Mouse (Mus musculus): Measurements from ENCODE around the gene Slc15a4. TPM values are rescaled to one million over a fixed set of nuclear protein-coding genes. Genes with fewer than 3 reads are reported as not detected.

The Slc15a4 gene
- polyA plus RNA-seq (2015; fragmentation: Nextera tagmentation; extraction: Ambion mirVana): 21.2 and 22.4 TPM in 2 replicates

DNA sequence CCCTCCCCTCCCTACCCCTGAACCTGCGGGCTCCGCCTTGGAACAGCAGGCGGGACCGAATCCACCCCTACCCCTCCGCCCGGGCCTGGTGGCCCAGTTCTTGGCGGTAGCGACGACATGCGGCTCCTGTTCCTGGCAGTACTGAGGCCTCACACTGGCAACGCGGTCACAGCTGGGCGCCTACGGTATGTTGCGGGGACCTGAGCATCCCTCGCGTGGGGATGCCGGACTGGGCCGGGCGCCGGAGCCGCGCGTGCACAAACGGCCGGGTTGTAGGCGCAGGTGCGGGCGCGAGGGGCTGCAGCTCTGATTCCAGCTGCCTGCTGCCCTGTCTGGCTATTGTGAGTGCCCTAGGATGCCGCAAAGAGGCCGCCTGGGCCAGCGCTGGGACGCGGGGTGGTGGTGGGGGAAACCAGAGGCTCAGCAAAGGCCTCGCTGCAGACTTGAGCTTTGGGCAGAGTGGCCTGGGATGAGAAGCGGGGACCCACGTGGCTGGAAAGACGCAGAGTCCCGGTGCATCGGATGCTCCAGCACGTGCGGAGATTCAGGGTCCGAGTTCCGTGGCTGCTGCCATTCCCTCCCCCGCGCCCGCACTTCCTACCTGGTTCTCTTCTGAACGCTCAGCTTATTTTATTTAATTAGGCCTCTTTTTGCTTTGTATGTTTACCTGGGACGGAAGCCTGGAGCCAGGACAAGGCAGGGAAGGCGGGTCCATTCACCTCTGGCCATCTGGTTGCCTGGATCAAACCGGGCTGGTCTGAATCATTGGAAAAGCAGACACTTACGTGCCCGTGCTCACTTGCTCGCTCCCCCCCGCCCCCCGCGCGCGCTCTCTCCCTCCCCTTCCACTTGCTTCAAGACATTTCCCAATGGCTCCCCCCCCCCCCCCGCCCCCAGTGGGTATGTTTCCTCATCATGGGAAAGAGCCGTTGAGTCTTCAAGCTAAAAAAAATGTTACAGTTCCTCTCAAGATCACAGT lies at the start of gene Slc15a4, which contains the start of gene Glt1d1:
Gene Slc15a4 (minus strand): TSS at position 731 of the 979 bp plus-strand sequence.
Gene Glt1d1 (plus strand): TSS at position 96 of the 979 bp plus-strand sequence.
- Histone ChIP-seq H3K9me3 (replicated peaks) (no peaks in the 10 kb centered on the region), H3K4me3 (peak within 1 kb of the TSS; percentile 70), H3K9ac (peak within 1 kb of the TSS; percentile 72), H3K27me3 (no peaks in the 10 kb centered on the region), H3K27ac (no peak within 1 kb of the TSS), H3K4me2 (peak within 1 kb of the TSS; percentile 95), H3K36me3 (ENCODE audit: poor library complexity, severe bottlenecking) (no peaks in the 10 kb centered on the region), H3K4me1 (no peaks in the 10 kb centered on the region; the same call in 1 of the 2 replicates)
- under 1% methylated on average over 60 of the region's 62 CpGs for WGBS
- ATAC-seq: peak; percentile 80

DNA sequence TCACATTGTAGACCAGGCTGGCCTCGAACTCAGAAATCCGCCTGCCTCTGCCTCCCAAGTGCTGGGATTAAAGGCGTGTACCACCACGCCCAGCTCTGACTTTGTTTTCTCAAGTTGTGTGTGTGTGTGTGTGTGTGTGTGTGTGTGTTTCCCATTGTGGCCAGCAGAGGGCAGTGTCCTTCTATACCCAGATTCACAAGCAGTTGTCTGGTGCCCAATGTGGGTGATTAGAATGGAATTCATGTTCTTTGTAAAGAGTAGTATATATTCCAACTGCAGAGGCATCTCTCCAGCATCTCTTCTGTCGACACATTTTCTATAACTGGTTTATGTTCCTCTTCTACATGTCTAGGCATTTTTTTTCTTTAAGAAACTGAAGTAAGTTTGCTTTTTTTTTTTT lies 45.8 kb upstream of the Slc15a4 start:
- Histone ChIP-seq H3K4me2 (no peak overlapping the region), H3K4me3 (no peak overlapping the region), H3K9ac (no peak overlapping the region), H3K27me3 (no peaks in the 10 kb centered on the region), H3K4me1 (no peaks in the 10 kb centered on the region), H3K9me3 (replicated peaks) (peaks cover 5% of the 10 kb centered on the region; the same call in 1 of the 2 replicates), H3K27ac (no peak overlapping the region), H3K36me3 (ENCODE audit: poor library complexity, severe bottlenecking) (0 out of 2 replicates have a peak, but pooled peaks cover 4% of the 10 kb centered on the region)
- WGBS: 97% methylated on average over 5 of the region's 5 CpGs
- ATAC-seq: no peak

DNA sequence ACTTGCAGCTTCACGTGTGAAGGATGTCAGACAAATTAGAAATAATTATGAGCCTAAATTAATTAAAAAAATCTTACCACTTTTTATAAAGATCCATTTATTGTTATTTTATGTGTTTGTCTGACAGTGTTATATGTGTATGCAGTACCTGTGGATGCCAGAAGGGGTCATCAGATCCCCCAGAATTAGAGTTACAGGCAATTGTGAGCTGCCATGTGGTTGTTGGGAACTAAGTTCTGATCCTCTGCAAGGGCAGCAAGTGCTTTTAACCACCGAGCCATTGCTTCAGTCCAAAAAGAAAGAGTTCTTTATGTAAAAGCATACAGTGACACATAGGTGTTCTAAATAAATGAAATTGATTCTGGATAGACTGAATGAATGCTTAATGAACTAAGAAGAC lies 44.9 kb upstream of the Slc15a4 start:
- Histone ChIP-seq H3K27me3 (no peaks in the 10 kb centered on the region), H3K4me2 (no peak overlapping the region), H3K4me1 (no peaks in the 10 kb centered on the region), H3K4me3 (no peak overlapping the region), H3K27ac (no peak overlapping the region), H3K9ac (no peak overlapping the region), H3K36me3 (ENCODE audit: poor library complexity, severe bottlenecking) (0 out of 2 replicates have a peak, but pooled peaks cover 4% of the 10 kb centered on the region), H3K9me3 (replicated peaks) (peaks cover 5% of the 10 kb centered on the region; the same call in 1 of the 2 replicates)
- ATAC-seq: no peak
- WGBS: 95% methylated on average over 2 of the region's 2 CpGs

DNA sequence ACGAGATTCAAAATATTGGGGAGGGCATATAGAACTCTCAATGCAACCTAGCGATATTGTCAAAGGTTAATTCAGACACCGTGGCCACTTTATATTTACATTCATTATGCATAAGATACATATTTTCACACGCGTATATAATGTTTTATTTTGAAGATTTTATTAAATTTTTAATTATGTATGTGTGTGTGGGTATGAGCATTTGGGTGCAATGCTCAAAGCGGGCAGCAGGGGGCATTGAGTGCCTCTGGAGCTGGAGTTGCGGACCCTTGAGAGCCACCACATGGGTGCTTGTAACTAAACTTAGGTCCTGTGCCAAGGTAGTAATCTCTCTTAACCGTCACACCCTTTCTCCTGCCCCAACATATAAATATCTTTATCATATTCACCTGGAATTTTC lies 41.2 kb upstream of the Slc15a4 start:
- Histone ChIP-seq H3K9me3 (replicated peaks) (peaks cover 5% of the 10 kb centered on the region; the same call in 1 of the 2 replicates), H3K4me2 (no peak overlapping the region), H3K4me1 (no peaks in the 10 kb centered on the region), H3K27me3 (no peaks in the 10 kb centered on the region), H3K9ac (no peak overlapping the region), H3K4me3 (no peak overlapping the region), H3K36me3 (ENCODE audit: poor library complexity, severe bottlenecking) (0 out of 2 replicates have a peak, but pooled peaks cover 4% of the 10 kb centered on the region), H3K27ac (no peak overlapping the region)
- WGBS: 95% methylated on average over 8 of the region's 8 CpGs
- no peak for ATAC-seq

DNA sequence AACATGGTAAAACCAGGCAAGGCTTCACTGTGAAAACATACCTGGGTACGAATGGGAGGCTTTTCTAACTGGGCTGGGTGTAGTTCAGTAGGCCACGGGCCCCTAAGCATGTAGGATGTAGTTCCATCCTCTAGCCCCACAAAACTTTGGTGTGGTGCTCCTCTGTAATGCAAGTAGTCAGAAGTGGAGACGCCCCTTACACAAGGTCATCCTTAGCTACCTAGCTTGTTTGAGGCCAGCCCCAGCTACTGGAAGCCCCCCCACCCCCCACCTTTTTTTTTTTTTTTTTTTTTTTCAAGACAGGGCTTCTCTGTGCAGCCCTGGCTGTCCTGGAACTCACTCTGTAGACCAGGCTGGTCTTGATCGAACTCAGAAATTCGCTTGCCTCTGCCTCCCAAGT lies 28.3 kb upstream of the Slc15a4 start:
- no peak for ATAC-seq
- peaks cover 10% of the 10 kb centered on the region for H3K36me3 ChIP-seq (ENCODE audit: poor library complexity, severe bottlenecking)
- no peaks in the 10 kb centered on the region for H3K9me3 ChIP-seq (replicated peaks)
- no peaks in the 10 kb centered on the region for H3K4me1 ChIP-seq
- no peak overlapping the region for H3K9ac ChIP-seq
- no peak overlapping the region for H3K27ac ChIP-seq
- H3K4me2 ChIP-seq: no peak overlapping the region
- no peaks in the 10 kb centered on the region for H3K27me3 ChIP-seq
- no peak overlapping the region for H3K4me3 ChIP-seq
- 92% methylated on average over 5 of the region's 5 CpGs for WGBS

DNA sequence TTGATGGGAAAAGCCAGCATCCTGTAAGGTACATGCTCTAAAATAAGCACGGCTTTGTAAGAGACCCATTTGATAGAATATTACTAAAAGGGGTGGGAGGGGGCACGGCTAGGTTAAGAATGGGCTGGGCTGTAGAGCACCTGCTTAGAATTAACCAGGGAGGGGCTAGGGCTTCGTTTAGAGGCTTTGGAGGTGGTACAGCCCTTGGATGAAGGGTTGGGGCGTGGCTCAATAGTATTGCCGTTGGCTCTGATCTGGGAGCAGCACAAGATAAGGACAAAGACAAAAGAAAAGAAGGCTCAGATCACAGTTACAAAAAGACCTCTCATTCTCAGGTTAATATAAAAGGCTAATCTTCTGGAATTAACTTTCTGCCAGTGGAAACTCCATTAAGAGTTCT lies 27.6 kb upstream of the Slc15a4 start:
- 55% methylated on average over 5 of the region's 5 CpGs for WGBS
- Histone ChIP-seq H3K4me2 (no peak overlapping the region), H3K9ac (no peak overlapping the region), H3K27me3 (no peaks in the 10 kb centered on the region), H3K4me1 (no peaks in the 10 kb centered on the region), H3K9me3 (replicated peaks) (no peaks in the 10 kb centered on the region), H3K4me3 (no peak overlapping the region), H3K36me3 (ENCODE audit: poor library complexity, severe bottlenecking) (peaks cover 10% of the 10 kb centered on the region), H3K27ac (no peak overlapping the region)
- no peak for ATAC-seq

DNA sequence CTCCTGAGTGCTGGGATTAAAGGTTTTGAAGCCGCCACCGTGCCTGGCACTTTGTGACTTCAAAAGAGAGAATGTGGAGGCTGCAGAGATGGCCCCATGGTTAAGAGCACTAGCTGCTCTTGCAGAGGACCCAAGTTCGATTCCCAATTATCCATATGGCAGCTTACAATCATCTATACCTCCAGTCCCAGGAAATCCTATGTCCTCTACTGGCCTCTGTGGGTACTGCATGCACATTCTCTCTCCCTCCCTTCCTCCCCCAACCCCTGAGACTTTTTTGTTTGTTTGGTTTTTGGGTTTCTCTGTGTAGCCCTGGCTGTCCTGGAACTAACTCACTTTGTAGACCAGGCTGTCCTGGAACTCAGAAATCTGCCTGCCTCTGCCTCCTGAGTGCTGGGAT lies 26.6 kb upstream of the Slc15a4 start:
- Histone ChIP-seq H3K4me1 (no peaks in the 10 kb centered on the region), H3K9me3 (replicated peaks) (no peaks in the 10 kb centered on the region), H3K4me3 (no peak overlapping the region), H3K27me3 (no peaks in the 10 kb centered on the region), H3K27ac (no peak overlapping the region), H3K4me2 (no peak overlapping the region), H3K36me3 (ENCODE audit: poor library complexity, severe bottlenecking) (peaks cover 10% of the 10 kb centered on the region), H3K9ac (no peak overlapping the region)
- 90% methylated on average over 3 of the region's 3 CpGs for WGBS
- ATAC-seq: no peak

DNA sequence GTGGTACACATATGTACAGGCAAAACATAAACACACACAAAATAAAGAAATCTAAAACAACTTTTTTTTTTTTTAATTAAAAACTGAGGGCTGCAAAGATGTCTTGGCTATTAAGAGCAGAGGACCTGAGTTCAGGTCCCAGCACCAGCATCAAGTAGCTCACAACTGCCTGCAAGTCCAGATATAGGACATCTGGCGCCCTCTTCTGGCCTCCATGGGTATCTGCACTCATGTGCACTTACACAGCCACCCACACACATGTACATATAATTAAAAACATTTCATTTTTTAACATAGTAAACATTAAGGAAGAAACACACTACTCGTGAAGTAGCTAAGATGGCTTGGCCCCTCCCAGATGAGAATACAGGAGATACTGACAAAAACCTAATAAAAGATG lies 25.6 kb upstream of the Slc15a4 start:
- Histone ChIP-seq H3K36me3 (ENCODE audit: poor library complexity, severe bottlenecking) (peaks cover 10% of the 10 kb centered on the region), H3K4me1 (no peaks in the 10 kb centered on the region), H3K9me3 (replicated peaks) (no peaks in the 10 kb centered on the region), H3K27me3 (no peaks in the 10 kb centered on the region), H3K4me3 (no peak overlapping the region), H3K9ac (no peak overlapping the region), H3K4me2 (no peak overlapping the region), H3K27ac (no peak overlapping the region)
- no peak for ATAC-seq
- WGBS: 87% methylated on average over 2 of the region's 2 CpGs

DNA sequence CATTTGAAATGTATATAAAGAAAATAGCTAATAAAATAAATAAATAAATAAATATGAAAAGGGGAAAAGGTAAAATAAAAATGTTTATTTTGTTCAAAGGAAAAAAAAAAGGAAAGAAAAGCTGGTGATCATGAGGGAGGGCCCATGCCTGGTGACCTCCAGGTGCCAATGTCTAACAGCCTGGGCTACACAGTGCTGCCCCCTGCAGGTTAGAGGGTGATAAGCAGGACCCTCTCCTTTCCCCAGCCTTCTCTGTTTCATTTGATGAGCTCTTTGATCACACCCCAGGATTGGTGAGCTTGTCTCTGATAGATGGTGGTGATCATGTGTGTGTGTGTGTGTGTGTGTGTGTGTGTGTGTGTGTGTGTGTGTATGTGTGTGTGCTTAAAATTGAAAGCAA lies 16.4 kb upstream of the Slc15a4 start:
- no peaks in the 10 kb centered on the region for H3K4me1 ChIP-seq
- H3K4me3 ChIP-seq: no peak overlapping the region
- H3K27me3 ChIP-seq: no peaks in the 10 kb centered on the region
- H3K9me3 ChIP-seq (replicated peaks): no peaks in the 10 kb centered on the region
- H3K4me2 ChIP-seq: no peak overlapping the region
- no peak overlapping the region for H3K9ac ChIP-seq
- H3K36me3 ChIP-seq (ENCODE audit: poor library complexity, severe bottlenecking): peaks cover 25% of the 10 kb centered on the region
- no peak overlapping the region for H3K27ac ChIP-seq
- ATAC-seq: no peak

DNA sequence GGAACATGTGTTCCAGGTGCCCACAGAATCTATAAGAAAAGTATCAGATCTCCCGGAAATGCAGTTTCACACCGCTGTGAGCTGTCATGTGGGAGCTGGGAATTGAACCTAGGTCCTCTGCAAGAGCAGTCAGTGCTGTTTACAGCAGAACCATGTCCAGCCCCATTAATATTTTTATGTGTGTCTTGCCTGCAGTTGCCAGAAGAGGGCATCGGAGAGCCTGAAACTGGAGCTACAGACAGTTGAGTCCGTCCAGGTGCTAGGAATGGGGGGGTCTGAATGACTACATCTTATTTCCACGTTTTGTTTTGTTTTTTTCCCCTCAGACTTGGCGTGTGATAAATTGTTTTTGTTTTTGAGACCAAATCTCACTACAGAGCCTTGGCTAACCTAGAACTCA lies 15.3 kb upstream of the Slc15a4 start:
- H3K4me1 ChIP-seq: no peaks in the 10 kb centered on the region
- no peak overlapping the region for H3K4me3 ChIP-seq
- WGBS: 80% methylated on average over 6 of the region's 6 CpGs
- peaks cover 25% of the 10 kb centered on the region for H3K36me3 ChIP-seq (ENCODE audit: poor library complexity, severe bottlenecking)
- no peaks in the 10 kb centered on the region for H3K27me3 ChIP-seq
- H3K27ac ChIP-seq: no peak overlapping the region
- H3K9ac ChIP-seq: no peak overlapping the region
- H3K9me3 ChIP-seq (replicated peaks): no peaks in the 10 kb centered on the region
- H3K4me2 ChIP-seq: no peak overlapping the region
- ATAC-seq: no peak

DNA sequence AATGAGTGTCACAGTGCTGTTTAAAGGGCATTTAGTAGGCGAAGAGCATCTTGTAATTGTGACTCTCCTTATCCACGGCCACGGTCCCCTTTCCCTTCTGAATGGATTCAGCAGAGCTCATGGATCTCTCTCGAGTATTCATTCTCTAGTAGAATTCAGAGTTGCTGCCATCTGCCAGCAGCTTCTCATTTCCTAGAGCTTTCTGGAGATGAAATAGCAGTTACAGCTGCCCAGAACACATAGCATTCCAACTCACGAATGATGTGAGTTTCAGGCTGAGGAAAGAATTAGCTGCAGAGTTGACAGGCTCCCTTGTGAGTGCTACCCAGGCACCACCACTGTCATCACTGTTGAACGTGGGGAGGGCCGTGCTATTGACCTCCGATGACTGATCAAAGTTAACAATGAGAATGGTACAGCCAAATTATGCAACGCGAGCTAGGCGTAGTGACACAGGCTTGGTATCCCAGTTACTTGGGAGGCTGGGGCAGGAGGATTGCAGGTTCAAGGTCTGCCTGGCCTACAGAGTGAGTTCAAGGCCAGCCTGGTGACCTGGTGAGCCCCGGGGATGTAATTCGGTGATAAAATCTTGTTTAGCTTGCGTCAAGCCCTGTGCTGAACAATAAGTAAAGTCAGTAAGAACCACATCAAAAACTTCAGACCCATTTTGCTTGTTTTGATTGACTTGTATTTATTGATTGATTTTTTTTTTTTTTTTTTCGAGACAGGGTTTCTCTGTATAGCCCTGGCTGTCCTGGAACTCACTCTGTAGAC lies 8.7 kb upstream of the Slc15a4 start:
- Histone ChIP-seq H3K9me3 (replicated peaks) (peaks cover 15% of the 10 kb centered on the region; the same call in 1 of the 2 replicates), H3K4me1 (no peaks in the 10 kb centered on the region), H3K9ac (no peak overlapping the region), H3K4me3 (no peak overlapping the region), H3K36me3 (ENCODE audit: poor library complexity, severe bottlenecking) (peaks cover 10% of the 10 kb centered on the region), H3K27ac (no peak overlapping the region), H3K27me3 (no peaks in the 10 kb centered on the region), H3K4me2 (no peak overlapping the region)
- 94% methylated on average over 15 of the region's 15 CpGs for WGBS
- ATAC-seq: no peak

DNA sequence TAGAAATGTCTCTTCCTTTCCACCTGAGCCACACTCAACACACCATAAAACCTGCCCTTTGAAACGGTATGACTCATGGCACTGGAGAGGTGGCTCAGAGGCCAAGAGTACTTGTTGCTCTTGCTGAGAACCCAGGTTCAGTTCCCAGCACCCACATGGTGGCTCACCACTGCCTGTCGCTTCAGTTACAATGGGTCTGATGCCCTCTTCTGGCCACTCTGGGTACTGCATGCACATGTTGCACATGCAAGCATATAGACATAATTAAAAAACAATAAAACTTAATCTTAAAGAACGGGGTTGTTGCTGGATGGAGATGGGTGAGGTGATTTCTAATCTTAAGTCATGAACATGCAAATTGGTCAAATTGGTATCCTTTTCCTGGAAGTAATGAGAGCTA lies 7.7 kb upstream of the Slc15a4 start:
- H3K36me3 ChIP-seq (ENCODE audit: poor library complexity, severe bottlenecking): peaks cover 10% of the 10 kb centered on the region
- no peak overlapping the region for H3K27ac ChIP-seq
- WGBS: 94% methylated on average over 3 of the region's 3 CpGs
- no peaks in the 10 kb centered on the region for H3K27me3 ChIP-seq
- H3K4me1 ChIP-seq: no peaks in the 10 kb centered on the region
- H3K9ac ChIP-seq: no peak overlapping the region
- H3K4me3 ChIP-seq: no peak overlapping the region
- H3K4me2 ChIP-seq: no peak overlapping the region
- no peak for ATAC-seq
- peaks cover 15% of the 10 kb centered on the region; the same call in 1 of the 2 replicates for H3K9me3 ChIP-seq (replicated peaks)
